Mouse (Mus musculus): ENCODE measurements around the gene Tas2r144. TPM values are rescaled to one million over a fixed set of nuclear protein-coding genes. Genes with fewer than 3 reads are reported as not detected.
A peak's percentile ranks its signal among the peaks of the same experiment; 100 is the strongest.

The Tas2r144 gene
- polyA plus RNA-seq, 1 experiment from 2014 or later = not detected

DNA sequence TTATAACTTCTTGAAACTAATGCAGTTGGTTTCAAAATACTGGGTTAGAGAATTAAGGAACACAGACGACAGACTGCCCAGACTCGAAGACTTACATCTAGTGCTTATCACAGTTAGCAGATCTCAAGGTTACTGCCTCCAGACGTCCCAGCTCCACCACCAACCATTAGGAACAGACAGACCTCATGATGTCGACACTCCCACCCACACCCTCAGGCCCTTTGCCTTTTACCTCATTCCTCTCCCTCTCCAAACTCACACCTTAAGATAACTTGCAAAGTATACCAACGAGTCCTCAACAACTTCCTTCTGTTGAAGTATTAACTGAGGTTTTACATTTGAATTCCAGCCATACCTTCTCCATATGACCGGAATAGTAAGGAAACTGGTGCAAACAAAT, 45.3 kb downstream of the Tas2r144 start:
- WGBS = 79% methylated on average over 6 of the region's 6 CpGs
- 0 out of 2 replicates have a peak, but pooled peaks cover 2% of the 10 kb centered on the region for H3K27me3 ChIP-seq (ENCODE audit: control insufficient read depth, insufficient read depth, low read length)
- no peak overlapping the region for H3K27ac ChIP-seq (ENCODE audit: low read depth, low read length)
- H3K4me1 ChIP-seq (ENCODE audit: control insufficient read depth, insufficient read depth, low read length) = no peaks in the 10 kb centered on the region
- no peak overlapping the region for H3K9ac ChIP-seq (replicated peaks; ENCODE audit: low read depth, low read length)
- H3K36me3 ChIP-seq (ENCODE audit: control insufficient read depth, insufficient read depth, low read length) = no peaks in the 10 kb centered on the region
- no peaks in the 10 kb centered on the region for H3K9me3 ChIP-seq (ENCODE audit: control insufficient read depth, low read length)
- no peak overlapping the region for H3K4me2 ChIP-seq (ENCODE audit: low read depth, low read length)
- no peak overlapping the region for H3K4me3 ChIP-seq (ENCODE audit: low read depth, low read length)
- no peak for ATAC-seq (ENCODE audit: low read depth)

DNA sequence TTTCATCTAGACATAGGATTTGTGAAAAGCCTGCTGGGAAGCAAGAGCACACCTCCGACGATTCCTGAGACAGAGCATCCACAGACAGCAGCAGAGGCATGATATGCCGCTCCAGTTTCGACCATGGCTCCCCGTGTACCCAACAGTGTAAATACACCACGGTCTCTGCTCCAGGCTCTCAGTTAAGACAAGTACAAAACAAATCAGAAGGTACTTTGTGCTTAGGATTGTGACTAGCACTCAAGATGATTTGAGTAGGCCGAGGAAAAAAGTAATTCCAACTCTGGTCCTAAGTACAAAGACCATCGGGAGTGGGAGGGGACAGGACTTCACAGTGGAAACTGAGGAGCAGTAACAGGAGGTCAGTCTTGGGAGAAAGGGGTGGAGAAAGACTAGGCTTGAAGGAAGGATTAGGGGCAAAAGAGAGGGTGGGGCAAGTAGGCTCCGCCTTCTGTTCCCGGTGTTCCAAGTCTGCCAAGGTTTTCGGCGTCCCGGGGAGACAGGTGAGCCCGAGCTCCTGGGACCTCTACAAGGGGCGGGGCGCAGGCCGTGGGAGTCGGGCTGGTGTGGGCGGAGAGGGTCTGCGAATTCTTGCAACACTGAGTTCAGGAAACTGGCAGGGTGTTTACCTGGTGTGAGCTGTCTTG, 46.5 kb downstream of the Tas2r144 start, which contains the start of gene Tmem139:
TSS of gene Tmem139 (plus strand) at position 447 of the 647 bp plus-strand sequence.
- H3K9ac ChIP-seq (replicated peaks; ENCODE audit: low read depth, low read length) = no peak within 1 kb of the TSS
- no peak within 1 kb of the TSS for H3K4me3 ChIP-seq (ENCODE audit: low read depth, low read length)
- H3K9me3 ChIP-seq (ENCODE audit: control insufficient read depth, low read length) = no peaks in the 10 kb centered on the region
- ATAC-seq (ENCODE audit: low read depth) = no peak
- no peaks in the 10 kb centered on the region for H3K36me3 ChIP-seq (ENCODE audit: control insufficient read depth, insufficient read depth, low read length)
- 0 out of 2 replicates have a peak, but pooled peaks cover 2% of the 10 kb centered on the region for H3K27me3 ChIP-seq (ENCODE audit: control insufficient read depth, insufficient read depth, low read length)
- H3K4me2 ChIP-seq (ENCODE audit: low read depth, low read length) = no peak within 1 kb of the TSS
- H3K4me1 ChIP-seq (ENCODE audit: control insufficient read depth, insufficient read depth, low read length) = peaks cover 4% of the 10 kb centered on the region
- 29% methylated on average over 20 of the region's 20 CpGs for WGBS
- no peak within 1 kb of the TSS for H3K27ac ChIP-seq (ENCODE audit: low read depth, low read length)

DNA sequence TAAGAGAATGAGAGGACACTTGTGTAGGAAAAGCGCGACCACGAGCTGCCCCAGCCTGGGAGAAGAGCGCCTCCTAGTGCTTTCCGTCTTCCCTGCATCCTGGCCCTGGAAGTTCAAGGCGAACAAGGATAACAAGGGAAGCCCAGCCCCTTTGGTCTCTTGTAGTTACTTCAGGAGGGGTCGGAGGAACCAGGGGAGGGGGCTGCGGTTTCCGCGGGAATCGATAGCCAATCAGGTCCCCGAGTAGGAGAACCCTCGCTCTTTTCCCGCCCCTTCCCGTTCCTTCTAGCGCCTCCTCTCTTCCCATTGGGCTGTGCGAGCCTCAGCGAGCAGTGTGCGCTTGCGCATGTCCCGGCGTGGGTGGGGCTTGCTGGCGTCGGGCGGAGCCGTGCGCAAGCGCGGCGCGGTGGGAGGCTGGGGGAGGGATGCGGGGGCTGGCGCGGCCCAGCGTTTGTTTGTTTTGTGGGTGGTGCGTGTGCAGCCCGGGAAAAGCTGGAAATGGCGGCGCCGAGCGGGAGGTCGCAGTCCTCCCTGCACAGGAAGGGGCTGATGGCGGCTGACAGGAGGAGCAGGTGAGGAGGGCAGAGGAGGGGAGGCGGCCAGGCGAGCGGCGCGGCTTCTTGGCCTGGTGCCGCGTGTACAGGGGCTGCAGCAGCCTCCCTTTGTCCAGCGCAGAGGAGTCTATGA, 49.6 kb downstream of the Tas2r144 start, which contains the start of gene Casp2:
TSS of gene Casp2 (plus strand) at position 360 of the 687 bp plus-strand sequence.
- Histone ChIP-seq H3K9me3 (ENCODE audit: control insufficient read depth, low read length) (no peaks in the 10 kb centered on the region), H3K9ac (replicated peaks; ENCODE audit: low read depth, low read length) (peak within 1 kb of the TSS; percentile 86), H3K27me3 (ENCODE audit: control insufficient read depth, insufficient read depth, low read length) (0 out of 2 replicates have a peak, but pooled peaks cover 2% of the 10 kb centered on the region), H3K4me3 (ENCODE audit: low read depth, low read length) (peak within 1 kb of the TSS; percentile 93), H3K4me2 (ENCODE audit: low read depth, low read length) (peak within 1 kb of the TSS; percentile 55), H3K4me1 (ENCODE audit: control insufficient read depth, insufficient read depth, low read length) (peaks cover 6% of the 10 kb centered on the region), H3K36me3 (ENCODE audit: control insufficient read depth, insufficient read depth, low read length) (peaks cover 22% of the 10 kb centered on the region), H3K27ac (ENCODE audit: low read depth, low read length) (peak within 1 kb of the TSS; percentile 86)
- under 1% methylated on average over 51 of the region's 51 CpGs for WGBS
- peak; percentile 99 for ATAC-seq (ENCODE audit: low read depth)

Other genes starting within 250 kb of the Tas2r144 start
- not detected in 2 replicates for gene Sval3, start 247.2 kb upstream of the Tas2r144 start, polyA plus RNA-seq (2014; fragmentation: Nextera tagmentation; extraction: Ambion mirVana)
- gene Sva, start 176.9 kb upstream of the Tas2r144 start, polyA plus RNA-seq (2014; fragmentation: Nextera tagmentation; extraction: Ambion mirVana) = not detected in 2 replicates
- not detected in 2 replicates for gene Tas2r139, start 74.4 kb upstream of the Tas2r144 start, polyA plus RNA-seq (2014; fragmentation: Nextera tagmentation; extraction: Ambion mirVana)
- gene Gstk1, start 30.6 kb downstream of the Tas2r144 start, polyA plus RNA-seq (2014; fragmentation: Nextera tagmentation; extraction: Ambion mirVana) = 8.0 and 12.4 TPM in 2 replicates
- 0.17 TPM in 1 of 2 replicates, not detected in the other for gene Tmem139, start 46.6 kb downstream of the Tas2r144 start, polyA plus RNA-seq (2014; fragmentation: Nextera tagmentation; extraction: Ambion mirVana)
- 34.0 and 34.7 TPM in 2 replicates for gene Casp2, start 49.7 kb downstream of the Tas2r144 start, polyA plus RNA-seq (2014; fragmentation: Nextera tagmentation; extraction: Ambion mirVana)
- 2.2 and 2.6 TPM in 2 replicates for gene Clcn1, start 71.4 kb downstream of the Tas2r144 start, polyA plus RNA-seq (2014; fragmentation: Nextera tagmentation; extraction: Ambion mirVana)
- gene Fam131b, start 109.3 kb downstream of the Tas2r144 start, polyA plus RNA-seq (2014; fragmentation: Nextera tagmentation; extraction: Ambion mirVana) = 6.9 and 7.1 TPM in 2 replicates
- 52.7 and 62.4 TPM in 2 replicates for gene Zyx, start 134.3 kb downstream of the Tas2r144 start, polyA plus RNA-seq (2014; fragmentation: Nextera tagmentation; extraction: Ambion mirVana)
- 0.15 and 0.33 TPM in 2 replicates for gene Epha1, start 157.9 kb downstream of the Tas2r144 start, polyA plus RNA-seq (2014; fragmentation: Nextera tagmentation; extraction: Ambion mirVana)
- not detected in 2 replicates for gene Tas2r143, start 184.9 kb downstream of the Tas2r144 start, polyA plus RNA-seq (2014; fragmentation: Nextera tagmentation; extraction: Ambion mirVana)
- not detected in 2 replicates for gene Tas2r135, start 190.1 kb downstream of the Tas2r144 start, polyA plus RNA-seq (2014; fragmentation: Nextera tagmentation; extraction: Ambion mirVana)
- gene Tas2r126, start 219.2 kb downstream of the Tas2r144 start, polyA plus RNA-seq (2014; fragmentation: Nextera tagmentation; extraction: Ambion mirVana) = not detected in 2 replicates
- gene Olfr458, start 249.9 kb downstream of the Tas2r144 start, polyA plus RNA-seq (2014; fragmentation: Nextera tagmentation; extraction: Ambion mirVana) = not detected in 2 replicates

Measured in neural tube, embryonic 14.5 days (tissue).